Mouse (Mus musculus) Patski (cell line): Measurements from ENCODE around the gene Zic5. TPM values are rescaled to one million over a fixed set of nuclear protein-coding genes. Genes with fewer than 3 reads are reported as not detected.
A peak's percentile ranks its signal among the peaks of the same experiment; 100 is the strongest.

Experiments
- ATAC-seq: fragments of 100-300 bp; one replicate; pipeline ENCODE4 v1.8.0; 2021
- CTCF ChIA-PET: fragments of 350-600 bp; sonication (Branson Sonifier 250); formaldehyde crosslinking; loops from one replicate; lab custom pipeline; 2022; ENCODE audit warnings: inconsistent platforms; lab: Charles Lee
- POLR2A ChIA-PET: fragments of 350-600 bp; sonication (Branson Sonifier 250); formaldehyde crosslinking; loops from one replicate; lab custom pipeline; 2022; ENCODE audit warnings: antibody characterized with exemption, inconsistent platforms; lab: Charles Lee
- DNase-seq: peaks from one replicate; pipeline ENCODE4 v3.0.0-alpha.2; 2011; ENCODE audit warnings: low read depth, low spot score
- H3K27me3 ChIP-seq: fragments of 371-371 bp; one replicate; pipeline ENCODE4 v1.5.1; 2021
- CTCF ChIP-seq: fragments of 100-300 bp; IDR thresholded peaks from one replicate; pipeline ENCODE4 v1.5.1; 2021
- in situ Hi-C: fragments of 300-500 bp; cut with MboI; formaldehyde crosslinking; loops from 3 replicates; pipeline ENCODE4 v1.11.1; 2018; ENCODE audit warnings: low pct_unique_long_range_greater_than_20kb, mixed read lengths
- polyA plus RNA-seq: library from polyadenylated mRNA; unstranded; gene quantifications from one replicate; pipeline ENCODE4 v1.2.3, GENCODE M21; 2021

Zic5 gene
- polyA plus RNA-seq, 1 experiment from 2014 or later, result 15.1 TPM

- DNase-seq (no peak), ATAC-seq (no peak)
- in situ Hi-C loops, result no loop called here
- H3K27me3 ChIP-seq, result no peaks in the 10 kb centered on the region
- no peak for TF ChIP-seq CTCF
- ChIA-PET POLR2A (interaction anchor here (0.7 kb wide), 1 partner anchor 40 kb away, joined by 3 read pairs; no protein-coding TSS in a partner anchor), CTCF (interaction anchor here (0.7 kb wide), 1 partner anchor 25 kb away, joined by 3 read pairs; no protein-coding TSS in a partner anchor)
Measured at GRCm38 (mm10) chr14:122427204-122427560, 38.3 kb downstream of the Zic5 start.

- no peak for TF ChIP-seq CTCF
- in situ Hi-C loops, result no loop called here
- POLR2A ChIA-PET, result no interaction called here
- H3K27me3 ChIP-seq, result no peaks in the 10 kb centered on the region
- DNase-seq (no peak), ATAC-seq (no peak)
- CTCF ChIA-PET, result interaction anchor here (0.7 kb wide), 1 partner anchor 24 kb away, joined by 3 read pairs; no protein-coding TSS in a partner anchor
Measured at GRCm38 (mm10) chr14:122426529-122427203, 38.8 kb downstream of the Zic5 start.

GRCm38 (mm10) chr14:122424441-122424840 is 41.0 kb downstream of the Zic5 start:
- POLR2A ChIA-PET, result no interaction called here
- in situ Hi-C loops, result no loop called here

GRCm38 (mm10) chr14:122416166-122416771 is 49.2 kb downstream of the Zic5 start:
- no peak for TF ChIP-seq CTCF
- H3K27me3 ChIP-seq, result no peaks in the 10 kb centered on the region
- no peak for ATAC-seq
- CTCF ChIA-PET, result interaction anchor here (1.5 kb wide), 1 partner anchor 25 kb away, joined by 3 read pairs; no protein-coding TSS in a partner anchor
- no peak for DNase-seq
- in situ Hi-C loops, result no loop called here
- POLR2A ChIA-PET, result interaction anchor here (1.0 to 1.2 kb wide), 2 partner anchors 12 to 44 kb away, joined by 3 to 5 read pairs; no protein-coding TSS in a partner anchor

More at GRCm38 (mm10) chr14:122424441-122424840, 41.0 kb downstream of the Zic5 start:
- peak; percentile 39 for DNase-seq
- TF ChIP-seq CTCF, result no peak
- ATAC-seq, result no peak
- H3K27me3 ChIP-seq, result no peaks in the 10 kb centered on the region
- CTCF ChIA-PET, result interaction anchor here (1.2 kb wide), 1 partner anchor 8 kb away, joined by 3 read pairs; no protein-coding TSS in a partner anchor

- ATAC-seq (no peak), DNase-seq (no peak)
- POLR2A ChIA-PET, result no interaction called here
- CTCF ChIA-PET, result no interaction called here
- TF ChIP-seq CTCF, result no peak
- in situ Hi-C loops, result no loop called here
- no peaks in the 10 kb centered on the region for H3K27me3 ChIP-seq
Measured at GRCm38 (mm10) chr14:122414786-122415185, 50.7 kb downstream of the Zic5 start.

- no peak for TF ChIP-seq CTCF
- in situ Hi-C loops, result no loop called here
- DNase-seq, result no peak
- CTCF ChIA-PET, result no interaction called here
- POLR2A ChIA-PET, result no interaction called here
- no peaks in the 10 kb centered on the region for H3K27me3 ChIP-seq
- ATAC-seq, result no peak
Measured at GRCm38 (mm10) chr14:122413542-122413928, 51.9 kb downstream of the Zic5 start.

GRCm38 (mm10) chr14:122412841-122413541 is 52.5 kb downstream of the Zic5 start:
- CTCF ChIA-PET, result no interaction called here
- ATAC-seq (no peak), DNase-seq (no peak)
- POLR2A ChIA-PET, result no interaction called here
- H3K27me3 ChIP-seq, result no peaks in the 10 kb centered on the region
- no peak for TF ChIP-seq CTCF
- in situ Hi-C loops, result no loop called here

Other genes starting within 250 kb of the Zic5 start
- gene Gm5089, start 14.6 kb downstream of the Zic5 start, polyA plus RNA-seq, result not detected
- 16.2 TPM for gene Zic2, start 9.8 kb upstream of the Zic5 start, polyA plus RNA-seq
- not detected for gene Gm10837, start 24.9 kb upstream of the Zic5 start, polyA plus RNA-seq
- 63.1 TPM for gene Pcca, start 68.6 kb upstream of the Zic5 start, polyA plus RNA-seq